Mouse (Mus musculus): Measurements from ENCODE around the gene Mcrip2.

The Mcrip2 gene

DNA sequence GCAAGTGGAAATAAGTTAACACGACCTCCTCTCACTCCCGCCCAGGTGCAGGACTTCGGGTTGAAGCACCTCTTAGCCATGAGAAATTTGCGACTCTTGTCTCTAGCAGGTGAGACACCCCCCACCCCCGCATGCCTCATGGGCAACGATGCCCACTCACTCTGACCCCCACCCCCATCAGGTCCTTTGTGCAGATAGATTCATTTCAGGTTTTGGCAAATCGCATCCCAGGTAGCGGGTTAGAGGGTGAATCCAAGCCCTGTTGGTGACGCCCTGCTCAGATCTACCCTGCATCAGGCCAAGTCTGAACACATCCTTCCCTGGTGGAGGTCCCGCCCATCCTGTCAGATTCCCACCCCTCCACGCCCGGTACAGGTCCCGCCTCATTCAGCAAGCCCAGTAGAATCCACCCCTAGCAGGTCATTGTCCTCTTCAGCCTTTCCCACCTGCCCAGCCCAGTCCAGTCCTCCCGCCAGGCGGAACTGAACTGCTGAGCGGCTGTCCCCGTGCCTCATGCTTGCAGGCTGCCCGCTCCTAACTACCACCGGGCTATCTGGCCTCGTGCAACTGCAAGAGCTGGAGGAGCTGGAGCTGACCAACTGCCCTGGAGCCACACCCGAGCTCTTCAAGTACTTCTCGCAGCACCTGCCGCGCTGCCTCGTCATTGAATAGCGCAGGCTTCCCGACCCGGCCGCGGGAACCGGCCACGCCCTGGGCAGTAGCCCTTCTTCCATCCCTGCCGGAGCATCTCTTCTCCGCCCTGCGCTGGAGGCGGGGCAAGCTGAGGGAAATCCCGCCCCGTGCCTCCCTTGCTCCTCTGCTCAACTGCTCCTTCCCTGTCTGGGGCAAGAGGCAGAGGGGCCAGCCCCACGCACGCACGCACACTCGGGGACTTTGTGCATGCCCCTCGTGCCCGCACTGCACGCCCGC is 49.4 kb downstream of the Mcrip2 start:
- DNase-seq (ENCODE audit: low read depth, low spot score), result no peak

DNA sequence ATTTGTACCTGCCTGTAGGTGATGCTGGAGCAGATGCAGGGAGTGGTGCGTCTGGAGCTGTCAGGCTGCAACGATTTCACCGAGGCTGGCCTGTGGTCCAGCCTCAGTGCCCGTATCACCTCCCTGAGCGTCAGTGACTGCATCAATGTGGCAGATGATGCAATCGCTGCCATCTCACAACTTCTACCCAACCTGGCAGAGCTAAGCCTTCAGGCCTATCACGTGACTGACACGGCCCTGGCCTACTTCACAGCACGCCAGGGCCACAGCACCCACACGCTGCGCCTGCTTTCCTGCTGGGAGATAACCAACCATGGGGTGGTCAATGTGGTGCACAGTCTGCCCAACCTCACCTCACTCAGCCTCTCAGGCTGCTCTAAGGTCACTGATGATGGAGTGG is 50.9 kb downstream of the Mcrip2 start:
- DNase-seq (ENCODE audit: low read depth, low spot score), result no peak

All from CD4-positive, CD25-positive, alpha-beta regulatory T cell, adult 2 months (primary cell).